Mouse (Mus musculus) hindbrain, embryonic 15.5 days (tissue): ENCODE results near the gene Scamp3. TPM values are rescaled to one million over a fixed set of nuclear protein-coding genes. Genes with fewer than 3 reads are reported as not detected.
A peak's percentile ranks its signal among the peaks of the same experiment; 100 is the strongest.
"Not testable (repeated sequence)": the region's sequence is repeated elsewhere in the genome, so short reads cannot be mapped to it uniquely, and the experiment has no call there.

Experiments used
- ATAC-seq: fragments of 200-750 bp; cut with Nextera tagmentation; 2 replicates; pipeline ENCODE4 v1.8.0; 2017; ENCODE audit warnings: low read depth, moderate number of reproducible peaks, moderate TSS enrichment; ENCODE audit not compliant: low FRiP score
- H3K27ac ChIP-seq: fragments of 300-500 bp; sonication (generic); replicated peaks from 2 replicates; pipeline ENCODE4 v1.5.1; 2015; ENCODE audit warnings: mild to moderate bottlenecking, inconsistent platforms
- H3K27me3 ChIP-seq: fragments of 300-500 bp; sonication (generic); 2 replicates; pipeline ENCODE4 v1.6.1; 2015; ENCODE audit warnings: control low read depth, inconsistent platforms
- H3K36me3 ChIP-seq: fragments of 300-500 bp; sonication (generic); 2 replicates; pipeline ENCODE4 v1.6.1; 2015; ENCODE audit warnings: control low read depth, inconsistent platforms
- H3K4me1 ChIP-seq: fragments of 300-500 bp; sonication (generic); replicated peaks from 2 replicates; pipeline ENCODE4 v1.6.1; 2015; ENCODE audit warnings: control low read depth, inconsistent platforms
- H3K4me2 ChIP-seq: fragments of 300-500 bp; sonication (generic); 2 replicates; pipeline ENCODE4 v1.6.1; 2015; ENCODE audit warnings: moderate library complexity, mild to moderate bottlenecking, inconsistent platforms
- H3K4me3 ChIP-seq: fragments of 300-500 bp; sonication (generic); 2 replicates; pipeline ENCODE4 v1.5.1; 2015; ENCODE audit warnings: mild to moderate bottlenecking, inconsistent platforms
- H3K9ac ChIP-seq: fragments of 300-500 bp; sonication (generic); 2 replicates; pipeline ENCODE4 v1.6.1; 2015; ENCODE audit warnings: inconsistent platforms
- H3K9me3 ChIP-seq: fragments of 300-500 bp; sonication (generic); 2 replicates; pipeline ENCODE4 v1.6.1; 2016; ENCODE audit warnings: control low read depth, inconsistent platforms
- WGBS: fragments of 180-500 bp; shearing (Covaris S2); methylation state at CpG from one replicate; pipeline ENCODE4 v1.1.7; 2015; 5-methylcytosine and 5-hydroxymethylcytosine counted together
- polyA plus RNA-seq: library from polyadenylated mRNA; unstranded; fragments of >200 nt; fragmentation: Nextera tagmentation; extraction: Ambion mirVana; gene quantifications from 2 replicates; pipeline ENCODE4 v1.2.1, GENCODE M21; 2015

Gene Scamp3
- polyA plus RNA-seq, 1 experiment from 2014 or later: 158 TPM

GRCm38 (mm10) chr3:89147979-89148311 is 29.3 kb upstream of the Scamp3 start:
- WGBS: 16% methylated on average over 15 of the region's 15 CpGs

DNA sequence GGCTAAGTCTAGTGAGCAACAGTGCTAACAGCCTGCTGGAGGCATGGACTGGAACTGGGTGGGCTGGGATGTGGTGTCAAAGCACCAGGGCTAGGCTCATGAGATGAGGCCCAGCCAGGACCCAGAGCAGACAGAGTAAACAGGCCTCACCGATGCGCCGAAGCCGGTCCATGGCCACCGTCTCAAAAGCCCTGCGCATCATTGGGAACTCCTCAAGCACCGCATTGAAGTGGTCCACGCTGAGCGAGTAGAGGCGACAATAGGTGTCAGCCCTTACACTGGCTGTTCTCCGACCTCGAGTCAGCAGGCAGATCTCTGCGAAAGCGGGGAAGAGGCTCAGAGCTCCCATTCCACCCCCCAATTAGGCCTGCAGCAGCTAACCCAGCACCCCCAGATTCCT is 28.7 kb upstream of the Scamp3 start:
- H3K4me3 ChIP-seq: no peak overlapping the region
- WGBS: 71% methylated on average over 14 of the region's 14 CpGs
- H3K27ac ChIP-seq: no peak overlapping the region
- no peaks in the 10 kb centered on the region for H3K4me1 ChIP-seq
- H3K9me3 ChIP-seq: no peaks in the 10 kb centered on the region
- ATAC-seq: no peak
- no peak overlapping the region for H3K9ac ChIP-seq
- H3K27me3 ChIP-seq: 0 out of 2 replicates have a peak, but pooled peaks cover 3% of the 10 kb centered on the region
- H3K4me2 ChIP-seq: no peak overlapping the region
- H3K36me3 ChIP-seq: peaks cover 11% of the 10 kb centered on the region; the same call in 1 of the 2 replicates

More at GRCm38 (mm10) chr3:89147979-89148311, 29.3 kb upstream of the Scamp3 start:
- Histone ChIP-seq H3K4me1 (no peaks in the 10 kb centered on the region), H3K4me2 (no peak overlapping the region), H3K27ac (no peak overlapping the region), H3K36me3 (peaks cover 11% of the 10 kb centered on the region; the same call in 1 of the 2 replicates), H3K9me3 (no peaks in the 10 kb centered on the region), H3K27me3 (0 out of 2 replicates have a peak, but pooled peaks cover 3% of the 10 kb centered on the region), H3K4me3 (no peak overlapping the region), H3K9ac (no peak overlapping the region)
- no peak for ATAC-seq

- no peak overlapping the region for H3K27ac ChIP-seq
- H3K9ac ChIP-seq: no peak overlapping the region
- H3K36me3 ChIP-seq: peaks cover 11% of the 10 kb centered on the region; the same call in 1 of the 2 replicates
- no peaks in the 10 kb centered on the region for H3K9me3 ChIP-seq
- H3K4me1 ChIP-seq: peaks cover 3% of the 10 kb centered on the region; the same call in 1 of the 2 replicates
- H3K4me2 ChIP-seq: no peak overlapping the region
- H3K4me3 ChIP-seq: no peak overlapping the region
- ATAC-seq: no peak
- 0 out of 2 replicates have a peak, but pooled peaks cover 3% of the 10 kb centered on the region for H3K27me3 ChIP-seq
- 64% methylated on average over 17 of the region's 17 CpGs for WGBS
Measured at GRCm38 (mm10) chr3:89152084-89152835, 25.0 kb upstream of the Scamp3 start.

- no peak overlapping the region for H3K4me2 ChIP-seq
- no peak overlapping the region for H3K27ac ChIP-seq
- no peak overlapping the region for H3K4me3 ChIP-seq
- H3K36me3 ChIP-seq: no peaks in the 10 kb centered on the region
- H3K4me1 ChIP-seq: peaks cover 32% of the 10 kb centered on the region
- no peak overlapping the region for H3K9ac ChIP-seq
- H3K9me3 ChIP-seq: no peaks in the 10 kb centered on the region
- H3K27me3 ChIP-seq: no peaks in the 10 kb centered on the region
- 90% methylated on average over 8 of the region's 8 CpGs for WGBS
- ATAC-seq: no peak
Measured at GRCm38 (mm10) chr3:89156951-89157350, 20.3 kb upstream of the Scamp3 start.

- peaks cover 32% of the 10 kb centered on the region for H3K4me1 ChIP-seq
- no peak for ATAC-seq
- no peaks in the 10 kb centered on the region for H3K9me3 ChIP-seq
- H3K27ac ChIP-seq: peak overlapping the region; percentile 67
- no peaks in the 10 kb centered on the region for H3K27me3 ChIP-seq
- peak overlapping the region; percentile 79 for H3K4me3 ChIP-seq
- WGBS: 15% methylated on average over 7 of the region's 7 CpGs
- peak overlapping the region; percentile 78 for H3K9ac ChIP-seq
- no peaks in the 10 kb centered on the region for H3K36me3 ChIP-seq
- H3K4me2 ChIP-seq: peak overlapping the region; percentile 74
Measured at GRCm38 (mm10) chr3:89158651-89159050, 18.6 kb upstream of the Scamp3 start.

- peak overlapping the region; percentile 78 for H3K9ac ChIP-seq
- ATAC-seq: 0 out of 2 replicates have a peak, but pooled peaks have one; percentile 5
- no peaks in the 10 kb centered on the region for H3K27me3 ChIP-seq
- H3K4me1 ChIP-seq: peaks cover 38% of the 10 kb centered on the region
- peak overlapping the region; percentile 79 for H3K4me3 ChIP-seq
- H3K4me2 ChIP-seq: peak overlapping the region; percentile 74
- WGBS: 2% methylated on average over 13 of the region's 13 CpGs
- no peaks in the 10 kb centered on the region for H3K36me3 ChIP-seq
- peak overlapping the region; percentile 67 for H3K27ac ChIP-seq
- H3K9me3 ChIP-seq: no peaks in the 10 kb centered on the region
Measured at GRCm38 (mm10) chr3:89159211-89159610, 18.1 kb upstream of the Scamp3 start.

GRCm38 (mm10) chr3:89159616-89160344 is 17.5 kb upstream of the Scamp3 start, which contains the start of gene Hcn3:
Hcn3 (minus strand) TSS chr3:89160196.
- Histone ChIP-seq H3K4me2 (peak within 1 kb of the TSS; percentile 74), H3K9me3 (no peaks in the 10 kb centered on the region), H3K27ac (peak within 1 kb of the TSS; percentile 67), H3K36me3 (no peaks in the 10 kb centered on the region), H3K9ac (peak within 1 kb of the TSS; percentile 78), H3K27me3 (no peaks in the 10 kb centered on the region), H3K4me3 (peak within 1 kb of the TSS; percentile 79), H3K4me1 (peaks cover 38% of the 10 kb centered on the region)
- ATAC-seq: peak; percentile 82
- under 1% methylated on average over 57 of the region's 66 CpGs for WGBS

DNA sequence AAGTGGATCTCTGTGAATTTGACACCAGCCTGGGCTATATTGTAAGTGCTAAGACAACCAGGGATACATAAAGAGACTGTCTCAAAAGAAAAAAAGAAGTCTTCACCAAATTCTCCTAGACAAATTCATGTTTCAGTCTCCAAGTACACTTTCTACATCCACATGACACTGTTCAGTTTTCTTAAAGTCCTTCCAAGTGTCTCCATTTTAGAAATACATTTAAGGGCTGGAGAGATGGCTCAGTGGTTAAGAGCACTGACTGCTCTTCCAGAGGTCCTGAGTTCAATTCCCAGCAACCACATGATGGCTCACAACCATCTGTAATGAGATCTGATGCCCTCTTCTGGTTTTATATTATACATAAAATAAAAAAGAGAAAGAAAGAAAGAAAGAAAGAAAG is 16.1 kb upstream of the Scamp3 start:
- not testable (repeated sequence) for H3K4me3 ChIP-seq, ATAC-seq, H3K4me2 ChIP-seq, H3K9ac ChIP-seq, H3K27ac ChIP-seq, H3K36me3 ChIP-seq, H3K9me3 ChIP-seq, H3K27me3 ChIP-seq
- H3K4me1 ChIP-seq: peaks cover 49% of the 10 kb centered on the region

GRCm38 (mm10) chr3:89161786-89162185 is 15.5 kb upstream of the Scamp3 start:
- peaks cover 54% of the 10 kb centered on the region for H3K4me1 ChIP-seq
- H3K36me3 ChIP-seq: no peaks in the 10 kb centered on the region
- no peaks in the 10 kb centered on the region for H3K27me3 ChIP-seq
- H3K9ac ChIP-seq: no peak overlapping the region
- ATAC-seq: no peak
- H3K4me2 ChIP-seq: no peak overlapping the region
- no peak overlapping the region for H3K27ac ChIP-seq
- no peak overlapping the region for H3K4me3 ChIP-seq
- no peaks in the 10 kb centered on the region for H3K9me3 ChIP-seq
- WGBS: 85% methylated on average over 4 of the region's 4 CpGs

DNA sequence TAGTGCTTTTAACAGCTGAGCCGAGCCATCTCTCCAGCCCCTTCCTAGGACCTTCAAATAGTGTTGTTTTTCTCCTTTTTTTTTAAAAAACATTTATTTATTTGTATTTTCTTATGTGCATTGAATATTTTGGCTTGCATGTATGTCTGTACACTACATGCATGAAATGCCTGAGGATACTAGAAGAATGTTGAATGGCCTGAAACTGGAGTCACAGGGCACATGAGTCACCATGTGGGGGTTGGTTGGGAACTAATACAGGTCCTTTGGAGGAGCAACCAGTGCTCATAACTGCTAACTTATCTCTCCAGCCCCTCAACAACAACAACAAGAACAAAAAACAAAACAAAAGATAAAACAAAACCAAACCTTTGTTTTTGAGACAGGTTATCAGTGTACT is 14.2 kb upstream of the Scamp3 start:
- no peak overlapping the region for H3K27ac ChIP-seq
- no peak for ATAC-seq
- WGBS: 89% methylated on average over 1 of the region's 1 CpGs
- H3K36me3 ChIP-seq: peaks cover 5% of the 10 kb centered on the region
- no peak overlapping the region for H3K4me3 ChIP-seq
- peaks cover 46% of the 10 kb centered on the region for H3K4me1 ChIP-seq
- H3K9ac ChIP-seq: no peak overlapping the region
- H3K9me3 ChIP-seq: no peaks in the 10 kb centered on the region
- no peaks in the 10 kb centered on the region for H3K27me3 ChIP-seq
- no peak overlapping the region for H3K4me2 ChIP-seq

- Histone ChIP-seq H3K4me3 (peak overlapping the region; percentile 82), H3K27ac (peak overlapping the region; percentile 93), H3K9ac (peak overlapping the region; percentile 89), H3K27me3 (no peaks in the 10 kb centered on the region), H3K4me2 (peak overlapping the region; percentile 64), H3K9me3 (no peaks in the 10 kb centered on the region), H3K4me1 (peaks cover 40% of the 10 kb centered on the region), H3K36me3 (peaks cover 11% of the 10 kb centered on the region)
- ATAC-seq: no peak
- whole genome bisulfite sequencing: 72% methylated on average over 5 of the region's 5 CpGs
Measured at GRCm38 (mm10) chr3:89163643-89164245, 13.5 kb upstream of the Scamp3 start.
